Mouse (Mus musculus): ENCODE results near the gene Glmp. TPM values are rescaled to one million over a fixed set of nuclear protein-coding genes. Genes with fewer than 3 reads are reported as not detected.

Gene Glmp
- polyA plus RNA-seq, 1 experiment from 2014 or later = 126 TPM

Other genes with a start within 250 kb of the Glmp start
- not detected in 2 replicates for gene Ttc24, start 246.7 kb upstream of the Glmp start, polyA plus RNA-seq (2014; fragmentation: Nextera tagmentation; extraction: Ambion mirVana)
- gene Iqgap3, start 243.1 kb upstream of the Glmp start, polyA plus RNA-seq (2014; fragmentation: Nextera tagmentation; extraction: Ambion mirVana) = 22.8 and 26.4 TPM in 2 replicates
- 52.1 and 52.7 TPM in 2 replicates for gene Mef2d, start 182.7 kb upstream of the Glmp start, polyA plus RNA-seq (2014; fragmentation: Nextera tagmentation; extraction: Ambion mirVana)
- gene Rhbg, start 70.3 kb upstream of the Glmp start, polyA plus RNA-seq (2014; fragmentation: Nextera tagmentation; extraction: Ambion mirVana) = not detected in 2 replicates
- 0.23 TPM in 1 of 2 replicates, not detected in the other for gene Gm38392, start 37.8 kb upstream of the Glmp start, polyA plus RNA-seq (2014; fragmentation: Nextera tagmentation; extraction: Ambion mirVana)
- 12.2 and 14.4 TPM in 2 replicates for gene Tsacc, start 28.0 kb upstream of the Glmp start, polyA plus RNA-seq (2014; fragmentation: Nextera tagmentation; extraction: Ambion mirVana)
- 386 and 393 TPM in 2 replicates for gene Cct3, start 27.9 kb upstream of the Glmp start, polyA plus RNA-seq (2014; fragmentation: Nextera tagmentation; extraction: Ambion mirVana)
- 1.1 TPM in 2 replicates for gene Tmem79, start 11.1 kb downstream of the Glmp start, polyA plus RNA-seq (2014; fragmentation: Nextera tagmentation; extraction: Ambion mirVana)
- gene Smg5, start 11.2 kb downstream of the Glmp start, polyA plus RNA-seq (2014; fragmentation: Nextera tagmentation; extraction: Ambion mirVana) = 30.9 and 34.3 TPM in 2 replicates
- 3.0 and 3.3 TPM in 2 replicates for gene Paqr6, start 39.6 kb downstream of the Glmp start, polyA plus RNA-seq (2014; fragmentation: Nextera tagmentation; extraction: Ambion mirVana)
- not detected in 2 replicates for gene Bglap3, start 47.7 kb downstream of the Glmp start, polyA plus RNA-seq (2014; fragmentation: Nextera tagmentation; extraction: Ambion mirVana)
- gene Bglap2, start 53.7 kb downstream of the Glmp start, polyA plus RNA-seq (2014; fragmentation: Nextera tagmentation; extraction: Ambion mirVana) = not detected in 2 replicates
- gene Bglap, start 59.4 kb downstream of the Glmp start, polyA plus RNA-seq (2014; fragmentation: Nextera tagmentation; extraction: Ambion mirVana) = not detected in 2 replicates
- gene Pmf1, start 85.3 kb downstream of the Glmp start, polyA plus RNA-seq (2014; fragmentation: Nextera tagmentation; extraction: Ambion mirVana) = 94.3 and 95.5 TPM in 2 replicates
- gene Slc25a44, start 100.1 kb downstream of the Glmp start, polyA plus RNA-seq (2014; fragmentation: Nextera tagmentation; extraction: Ambion mirVana) = 12.3 and 14.3 TPM in 2 replicates
- gene Sema4a, start 136.2 kb downstream of the Glmp start, polyA plus RNA-seq (2014; fragmentation: Nextera tagmentation; extraction: Ambion mirVana) = 0.94 and 1.4 TPM in 2 replicates
- gene Lmna, start 184.9 kb downstream of the Glmp start, polyA plus RNA-seq (2014; fragmentation: Nextera tagmentation; extraction: Ambion mirVana) = 76.7 and 84.1 TPM in 2 replicates
- gene Mex3a, start 207.4 kb downstream of the Glmp start, polyA plus RNA-seq (2014; fragmentation: Nextera tagmentation; extraction: Ambion mirVana) = 9.0 and 11.0 TPM in 2 replicates
- gene Rab25, start 223.3 kb downstream of the Glmp start, polyA plus RNA-seq (2014; fragmentation: Nextera tagmentation; extraction: Ambion mirVana) = 0.30 TPM in 1 of 2 replicates, not detected in the other
- gene Lamtor2, start 228.1 kb downstream of the Glmp start, polyA plus RNA-seq (2014; fragmentation: Nextera tagmentation; extraction: Ambion mirVana) = 75.6 and 87.5 TPM in 2 replicates
- 37.4 and 37.5 TPM in 2 replicates for gene Ubqln4, start 228.7 kb downstream of the Glmp start, polyA plus RNA-seq (2014; fragmentation: Nextera tagmentation; extraction: Ambion mirVana)

Data from heart, embryonic 14.5 days (tissue).